29 mouse cellular contexts compared by ENCODE assay signal in genomic region chr9:59553719-59554118, GRCm38 (mm10). TPM values are rescaled to one million over a fixed set of nuclear protein-coding genes. Genes with fewer than 3 reads are reported as not detected.
"Had no signal": no experiment of that assay in that cellular context is flagged by ENCODE, and none has a peak within 500 bp of the region (broad histone marks: within the 10 kb centered on the region; RNA-seq: fewer than 3 reads in every experiment).

No protein-coding gene starts in this region.

- DNase-seq: gastrocnemius, adult 2 months; gastrocnemius, postnatal 10 days; gastrocnemius, postnatal 25 days; heart, postnatal 36 days; kidney, adult 18-20 months; kidney, adult 8-10 months; kidney, postnatal 10 days; kidney, postnatal 25 days; kidney, postnatal 4 days; liver; liver, embryonic 13.5 days had no signal

- H3K9ac ChIP-seq: hindbrain, embryonic 12.5 days; hindbrain, embryonic 14.5 days; intestine, embryonic 15.5 days; limb, embryonic 12.5 days; liver, embryonic 13.5 days; liver, embryonic 15.5 days had no signal

- H3K4me2 ChIP-seq: hindbrain, embryonic 12.5 days; hindbrain, embryonic 14.5 days; intestine, embryonic 15.5 days; limb, embryonic 12.5 days; liver, embryonic 13.5 days; liver, embryonic 15.5 days had no signal

- H3K27me3 ChIP-seq: hindbrain, embryonic 12.5 days; intestine, embryonic 15.5 days; limb, embryonic 12.5 days; liver, embryonic 13.5 days; liver, embryonic 15.5 days had no signal

- H3K4me3 ChIP-seq: gastrocnemius, adult 2 months; hindbrain, embryonic 10.5 days; hindbrain, embryonic 12.5 days; intestine, embryonic 15.5 days; layer of hippocampus, adult 2 months; left cerebral cortex, adult 2 months; limb, embryonic 10.5 days; limb, embryonic 12.5 days; liver, embryonic 13.5 days; liver, embryonic 15.5 days had no signal

- H3K27ac ChIP-seq: gastrocnemius, adult 2 months; hindbrain, embryonic 10.5 days; hindbrain, embryonic 12.5 days; hindbrain, embryonic 14.5 days; intestine, embryonic 15.5 days; left cerebral cortex, adult 2 months; limb, embryonic 10.5 days; limb, embryonic 12.5 days; liver, embryonic 13.5 days; liver, embryonic 15.5 days had no signal

- H3K4me1 ChIP-seq: hindbrain, embryonic 10.5 days; hindbrain, embryonic 12.5 days; intestine, embryonic 15.5 days; limb, embryonic 10.5 days; limb, embryonic 12.5 days; liver, embryonic 13.5 days had no signal

- H3K9me3 ChIP-seq: hindbrain, embryonic 10.5 days; hindbrain, embryonic 12.5 days; intestine, embryonic 15.5 days; limb, embryonic 10.5 days; limb, embryonic 12.5 days; liver, embryonic 13.5 days; liver, embryonic 15.5 days had no signal

- ATAC-seq: forebrain, embryonic 16.5 days; hindbrain, embryonic 16.5 days; inflammation-experienced regulatory T-cells, adult 6 months; intestine, embryonic 15.5 days; intestine, postnatal 0 days had no signal

RNA-seq across cellular contexts. Expression of gene Tmem202, which starts 14.1 kb away (rescaled TPM):
- total RNA-seq: granulocyte monocyte progenitor cell, adult 5-6 weeks had no signal
- polyA plus RNA-seq: hindbrain, embryonic 10.5 days; hindbrain, embryonic 12.5 days; inflammation-experienced regulatory T-cells, adult 6 months; intestine, embryonic 15.5 days; kidney, embryonic 14.5 days; kidney, embryonic 16.5 days; limb, embryonic 10.5 days; liver, embryonic 13.5 days had no signal

RNA-seq across cellular contexts. Expression of gene Celf6, which starts 24.0 kb away (rescaled TPM):
- total RNA-seq: gastrocnemius, adult 2 months; gastrocnemius, postnatal 10 days; gastrocnemius, postnatal 25 days; granulocyte monocyte progenitor cell, adult 5-6 weeks; heart, adult 8-10 months; heart, postnatal 10 days; heart, postnatal 36 days had no signal
- polyA plus RNA-seq: inflammation-experienced regulatory T-cells, adult 6 months; kidney, embryonic 14.5 days; limb, embryonic 10.5 days had no signal
